Mouse (Mus musculus) cortical plate, adult 2 months (tissue): ENCODE measurements around the gene Phrf1. TPM values are rescaled to one million over a fixed set of nuclear protein-coding genes. Genes with fewer than 3 reads are reported as not detected.

Experiments used
- H3K27ac ChIP-seq: fragments of 200-500 bp; 2 replicates; pipeline ENCODE4 v1.5.1; 2012; ENCODE audit warnings: low read length, control low read depth, inconsistent platforms; ENCODE audit not compliant: insufficient read depth
- H3K4me1 ChIP-seq: fragments of 200-500 bp; 2 replicates; pipeline ENCODE4 v1.6.1; 2011; ENCODE audit warnings: low read length; ENCODE audit not compliant: control insufficient read depth, insufficient read depth
- H3K4me3 ChIP-seq: fragments of 200-500 bp; 2 replicates; pipeline ENCODE4 v1.5.1; 2011; ENCODE audit warnings: mild to moderate bottlenecking, low read length, control low read depth; ENCODE audit not compliant: insufficient read depth
- CTCF ChIP-seq: fragments of 200-500 bp; IDR thresholded peaks from 2 replicates; pipeline ENCODE4 v1.5.1; 2011; ENCODE audit warnings: mild to moderate bottlenecking, control low read depth, low read length; ENCODE audit not compliant: insufficient read depth; ENCODE audit errors: extremely low read depth
- POLR2A ChIP-seq: fragments of 200-500 bp; IDR thresholded peaks from 2 replicates; pipeline ENCODE4 v1.6.1; 2011; ENCODE audit warnings: mild to moderate bottlenecking, low read length, control low read depth; ENCODE audit not compliant: insufficient read depth; ENCODE audit errors: extremely low read depth
- polyA plus RNA-seq: library from polyadenylated mRNA; depleted of rRNA; stranded (reverse); fragments of >200 nt; gene quantifications from 2 replicates; pipeline ENCODE4 v1.2.3, GENCODE M21; 2012; rRNA removed

The Phrf1 gene
- 24.3 and 26.0 TPM in 2 replicates for polyA plus RNA-seq

DNA sequence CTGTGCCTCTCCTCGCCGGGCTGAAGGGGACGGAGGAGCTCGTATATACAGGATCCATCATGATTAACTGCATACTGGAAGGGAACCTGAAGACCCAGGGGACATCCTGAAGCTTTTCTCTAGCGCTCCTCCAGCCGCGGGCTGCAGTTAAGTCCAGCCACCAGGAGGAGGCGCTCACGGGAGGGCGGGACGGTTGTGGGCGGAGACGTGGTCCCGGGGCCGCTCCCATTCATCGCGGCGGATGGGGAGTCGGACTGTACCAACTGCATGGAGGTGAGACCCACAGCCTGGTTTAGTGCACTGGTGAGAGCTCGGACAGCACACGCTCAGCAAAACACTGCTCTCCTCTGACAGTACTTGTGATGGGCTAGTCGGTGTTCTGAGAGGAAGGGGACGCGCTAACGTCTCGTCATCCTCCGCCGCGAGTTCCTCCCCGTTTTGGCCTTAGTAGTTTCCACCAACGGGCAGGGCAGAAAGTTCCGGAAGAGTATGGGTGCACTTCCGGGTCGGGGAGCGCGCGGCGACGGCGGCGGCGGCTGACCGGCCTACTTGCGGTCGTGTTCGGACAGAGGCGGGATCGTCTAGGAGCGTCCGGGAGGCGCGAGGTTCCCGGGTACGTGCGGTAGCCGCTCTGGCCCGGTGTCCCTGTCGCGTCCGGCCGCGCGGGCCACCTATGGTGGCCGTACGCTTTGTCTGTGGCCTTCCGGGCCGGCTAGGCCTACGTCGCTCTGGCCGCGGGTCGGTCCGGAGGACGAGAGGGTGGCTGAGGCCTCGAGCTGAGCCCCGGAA is at the start of gene Phrf1:
Phrf1 (plus strand) TSS at position 506 of the 789 bp plus-strand sequence.
- peak within 1 kb of the TSS; percentile 82 for H3K27ac ChIP-seq
- peaks cover 6% of the 10 kb centered on the region; the same call in 1 of the 2 replicates for H3K4me1 ChIP-seq
- peak; percentile 23; the same call in 1 of the 2 replicates for TF ChIP-seq POLR2A
- peak; percentile 81 for TF ChIP-seq CTCF
- peak within 1 kb of the TSS; percentile 53 for H3K4me3 ChIP-seq

DNA sequence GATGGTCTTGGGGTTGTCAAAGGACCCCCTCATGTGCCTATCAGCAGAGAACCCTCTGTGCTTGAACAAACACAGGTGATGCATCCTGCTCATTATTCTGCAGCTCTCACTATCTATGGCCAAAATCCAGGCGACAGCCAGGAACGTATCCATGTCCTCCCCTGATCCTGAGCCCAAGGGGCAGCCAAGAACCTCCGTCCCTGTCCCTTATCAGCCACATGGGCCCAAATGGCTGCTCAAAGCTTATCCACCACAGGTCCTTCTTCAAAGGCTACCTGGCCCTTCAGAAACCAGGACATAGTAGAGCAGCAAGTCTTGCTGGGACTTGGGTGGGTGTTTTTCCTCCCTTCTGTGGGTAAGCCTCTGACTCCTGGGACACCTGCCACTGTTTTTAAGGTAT is 40.4 kb upstream of the Phrf1 start:
- TF ChIP-seq CTCF (no peak), POLR2A (no peak)
- H3K4me1 ChIP-seq = 0 out of 2 replicates have a peak, but pooled peaks cover 2% of the 10 kb centered on the region
- no peak overlapping the region for H3K4me3 ChIP-seq
- H3K27ac ChIP-seq = no peak overlapping the region

DNA sequence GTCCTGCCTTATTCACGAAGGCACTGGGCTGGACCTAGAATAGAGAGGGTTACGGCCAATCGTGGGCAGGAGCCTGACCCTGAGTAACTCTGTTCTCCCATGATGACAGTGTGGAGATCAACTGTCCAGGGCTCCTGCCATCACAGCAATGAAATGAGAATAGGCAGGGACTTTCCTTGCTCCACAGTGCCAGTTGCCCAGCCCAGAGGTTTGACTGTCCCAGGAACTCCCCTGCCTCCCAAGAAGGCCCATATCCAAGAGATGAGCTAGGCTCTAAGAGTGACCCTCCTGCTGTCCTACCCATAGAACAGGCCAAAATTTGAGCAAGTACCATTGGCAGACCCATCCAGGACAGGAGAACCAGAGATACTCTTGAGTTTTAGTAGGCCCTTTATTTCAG is 39.9 kb upstream of the Phrf1 start:
- 0 out of 2 replicates have a peak, but pooled peaks cover 2% of the 10 kb centered on the region for H3K4me1 ChIP-seq
- TF ChIP-seq CTCF (no peak), POLR2A (no peak)
- no peak overlapping the region for H3K4me3 ChIP-seq

DNA sequence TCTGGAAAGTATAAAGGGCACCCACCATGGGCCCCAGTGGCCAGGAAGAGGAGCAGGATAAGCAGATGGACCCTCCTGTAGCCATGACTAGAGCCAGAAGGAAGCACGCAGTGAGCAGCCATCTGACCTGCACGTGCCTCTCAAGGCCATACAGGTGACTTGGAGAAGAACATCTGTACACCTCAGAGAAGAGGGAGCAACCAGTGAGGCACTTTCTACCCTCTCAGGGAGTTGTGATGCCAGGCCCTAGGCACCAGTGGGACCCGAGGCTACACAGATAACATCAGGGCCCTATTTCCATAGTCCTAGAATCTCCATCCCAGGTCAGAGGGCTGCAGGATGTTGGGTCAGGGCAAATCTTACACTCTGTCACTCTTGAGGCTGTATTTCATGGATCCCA is 38.4 kb upstream of the Phrf1 start:
- TF ChIP-seq POLR2A (no peak), CTCF (no peak)
- Histone ChIP-seq H3K4me1 (0 out of 2 replicates have a peak, but pooled peaks cover 2% of the 10 kb centered on the region), H3K27ac (no peak overlapping the region), H3K4me3 (no peak overlapping the region)

More for the DNA sequence above, 39.9 kb upstream of the Phrf1 start:
- no peak overlapping the region for H3K27ac ChIP-seq

DNA sequence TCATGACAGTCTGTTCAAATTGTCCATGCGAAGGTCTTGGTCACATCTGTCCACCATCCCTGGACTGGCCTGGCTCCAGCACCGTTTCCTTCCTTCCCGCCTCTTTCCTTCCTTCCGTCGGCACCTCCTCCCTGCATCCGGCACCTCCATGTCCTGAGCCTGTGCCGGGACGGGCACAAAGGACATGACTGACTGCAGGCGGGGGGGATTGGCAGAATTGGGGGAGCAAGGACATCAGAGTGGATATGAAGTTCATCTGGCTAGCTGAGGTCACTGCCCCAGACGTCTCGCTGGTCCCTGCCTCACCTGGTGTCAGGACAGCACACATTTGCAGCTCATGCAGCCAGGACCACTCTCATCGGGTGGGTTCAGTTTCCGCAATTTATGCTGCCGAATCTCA is 37.5 kb upstream of the Phrf1 start:
- Histone ChIP-seq H3K4me3 (no peak overlapping the region), H3K4me1 (0 out of 2 replicates have a peak, but pooled peaks cover 2% of the 10 kb centered on the region), H3K27ac (no peak overlapping the region)
- TF ChIP-seq CTCF (no peak), POLR2A (no peak)

DNA sequence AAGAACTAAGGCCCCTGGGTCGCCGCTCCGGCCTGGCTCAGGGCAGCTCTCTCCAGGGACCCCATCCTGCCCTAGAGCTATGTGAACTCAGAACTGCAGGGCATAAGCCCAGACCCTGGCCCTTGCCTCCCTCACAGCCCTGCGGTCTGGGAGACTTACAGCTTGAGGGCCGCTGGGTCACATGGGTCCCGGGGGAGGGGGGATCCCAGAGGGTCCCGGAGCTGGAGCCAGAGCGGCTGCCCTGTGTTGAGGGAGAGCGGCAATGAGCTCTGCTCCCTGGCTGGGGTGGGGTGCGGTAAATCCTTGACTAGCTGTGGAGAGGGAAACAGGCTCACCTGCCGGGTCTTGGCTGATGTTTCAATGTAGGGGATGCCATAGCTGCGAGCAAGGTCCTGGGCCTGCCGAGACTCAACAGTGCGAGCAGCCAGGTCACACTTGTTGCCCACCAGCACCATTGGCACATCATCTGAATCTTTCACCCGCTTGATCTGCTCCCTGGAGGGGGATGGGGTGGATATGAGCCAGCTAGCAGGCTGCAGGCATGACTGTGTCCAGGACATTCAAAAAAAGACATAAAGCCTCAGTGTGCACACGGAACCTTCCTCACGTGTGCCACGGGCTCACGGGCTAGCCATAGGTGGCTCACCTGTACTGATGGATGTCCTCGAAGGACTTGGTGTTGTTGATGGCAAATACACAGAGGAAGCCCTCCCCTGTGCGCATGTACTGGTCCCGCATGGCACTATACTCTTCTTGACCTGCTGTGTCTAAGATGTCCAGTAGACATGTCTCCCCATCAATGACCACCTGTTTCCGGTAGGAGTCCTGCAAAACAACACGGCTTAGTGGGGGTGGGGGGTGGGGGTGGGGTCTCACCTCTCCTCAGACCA is 36.5 kb upstream of the Phrf1 start:
- Histone ChIP-seq H3K27ac (no peak overlapping the region), H3K4me3 (peak overlapping the region; percentile 40; the same call in 1 of the 2 replicates), H3K4me1 (0 out of 2 replicates have a peak, but pooled peaks cover 2% of the 10 kb centered on the region)
- TF ChIP-seq CTCF = no peak
- no peak for TF ChIP-seq POLR2A

DNA sequence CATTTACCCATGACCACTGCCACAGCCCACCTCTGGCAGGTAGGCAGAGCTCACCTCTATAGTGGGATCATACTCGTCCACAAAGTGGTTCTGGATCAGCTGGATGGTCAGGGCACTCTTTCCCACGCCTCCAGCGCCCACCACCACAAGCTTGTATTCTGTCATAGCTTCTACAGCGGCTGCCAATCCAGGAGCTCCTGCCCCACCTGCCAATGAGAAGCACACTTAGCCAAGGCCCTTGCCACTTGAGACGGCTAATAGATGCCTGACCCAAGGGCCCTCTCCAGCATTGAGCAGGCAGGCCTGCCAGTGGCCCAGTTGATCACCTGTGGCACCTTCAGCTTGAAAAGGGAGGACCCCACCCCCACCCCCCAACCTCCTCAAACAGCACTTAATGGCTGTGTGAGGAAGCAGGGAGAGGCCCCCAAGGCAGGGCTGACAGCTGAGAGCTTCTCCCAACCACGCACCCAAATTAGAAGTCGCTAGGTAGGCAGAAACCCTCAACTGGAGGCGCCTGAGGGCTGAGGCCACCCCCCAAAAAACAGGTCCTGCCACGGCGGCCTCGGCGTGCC is 35.7 kb upstream of the Phrf1 start:
- TF ChIP-seq CTCF (no peak), POLR2A (no peak)
- Histone ChIP-seq H3K4me1 (0 out of 2 replicates have a peak, but pooled peaks cover 2% of the 10 kb centered on the region), H3K4me3 (peak overlapping the region; percentile 40), H3K27ac (peak overlapping the region; percentile 63; the same call in 1 of the 2 replicates)

DNA sequence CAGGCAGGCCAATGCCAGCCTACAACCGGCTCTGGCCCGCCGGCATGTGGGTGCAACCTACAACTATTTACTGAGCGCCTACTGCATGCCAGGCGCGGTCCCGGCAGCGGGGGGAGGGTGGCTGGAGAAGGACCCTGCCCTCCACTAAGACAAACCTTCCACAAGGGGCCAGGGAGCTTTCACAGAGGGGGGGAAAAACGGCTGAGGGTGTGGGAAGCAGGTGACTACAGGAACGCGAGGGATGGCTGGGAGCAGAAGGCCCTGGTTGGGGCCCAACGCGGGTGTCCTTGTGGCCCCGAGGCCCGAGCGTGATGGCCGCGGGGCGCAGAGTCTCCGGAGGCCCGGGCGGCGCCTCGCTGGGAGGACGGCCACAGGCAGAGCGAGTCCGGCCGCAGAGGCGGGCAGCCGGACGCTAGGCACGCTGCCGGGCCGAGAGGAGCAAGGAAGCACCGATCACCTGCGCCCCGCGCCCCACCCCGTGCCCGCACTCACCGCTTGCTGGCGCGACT is 35.2 kb upstream of the Phrf1 start:
- TF ChIP-seq POLR2A (no peak), CTCF (no peak)
- Histone ChIP-seq H3K4me1 (0 out of 2 replicates have a peak, but pooled peaks cover 2% of the 10 kb centered on the region), H3K27ac (peak overlapping the region; percentile 63; the same call in 1 of the 2 replicates), H3K4me3 (peak overlapping the region; percentile 40)

DNA sequence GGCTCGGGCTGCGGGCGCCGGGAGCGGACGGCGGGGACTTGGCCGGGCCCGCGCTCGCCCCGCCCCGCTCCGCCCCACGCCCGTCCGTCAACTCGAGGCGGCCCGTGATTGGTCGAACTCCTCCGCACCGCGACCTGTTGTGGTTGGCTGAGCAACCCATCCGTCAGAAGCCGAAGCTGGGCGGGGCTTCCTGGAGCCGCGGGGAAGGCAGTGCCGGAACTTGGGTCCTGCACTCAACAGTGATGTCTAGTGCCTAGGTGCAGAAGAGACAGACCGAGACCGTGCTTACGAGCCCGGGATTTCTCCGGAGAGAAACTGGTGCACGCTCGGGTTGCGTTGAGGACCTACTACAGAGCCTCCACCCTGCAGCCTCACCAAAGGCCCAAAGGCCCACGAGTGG is 34.6 kb upstream of the Phrf1 start, which contains the start of the genes Hras and Lrrc56:
Hras (minus strand) TSS at position 58 of the 400 bp plus-strand sequence.
Lrrc56 (plus strand) TSS at position 210 of the 400 bp plus-strand sequence.
- Histone ChIP-seq H3K27ac (peak within 1 kb of the TSS; percentile 63; the same call in 1 of the 2 replicates), H3K4me3 (peak within 1 kb of the TSS; percentile 40), H3K4me1 (0 out of 2 replicates have a peak, but pooled peaks cover 2% of the 10 kb centered on the region)
- no peak for TF ChIP-seq CTCF
- peak; percentile 97 for TF ChIP-seq POLR2A
